Mouse (Mus musculus) T-cell, adult 66 days (primary cell): ENCODE data around the gene Ahrr. TPM values are rescaled to one million over a fixed set of nuclear protein-coding genes. Genes with fewer than 3 reads are reported as not detected.

ENCODE experiments used
- total RNA-seq, 2 experiments: library from RNA; stranded (reverse); gene quantifications; 3 replicates in 1 of 2; 4 replicates in 1 of 2; pipeline ENCODE4 v1.2.4; 2023

The Ahrr gene
- total RNA-seq, result 1 to 10 TPM in 1 of 2 experiments, not detected in 1; 2.7 TPM

GRCm38 (mm10) chr13:74292167-74292566 is at the start of gene Ahrr:
Gene Ahrr, minus strand, starts transcription at chr13:74292331.

GRCm38 (mm10) chr13:74317170-74317849 is 25.2 kb upstream of the Ahrr start, which contains the start of gene Pdcd6:
Gene Pdcd6, minus strand, starts transcription at chr13:74317580.

GRCm38 (mm10) chr13:74208317-74208985 is 83.7 kb downstream of the Ahrr start, which contains the start of gene Exoc3:
Gene Exoc3, minus strand, starts transcription at chr13:74208732.

Other genes with a start within 250 kb of the Ahrr start
- 1 to 10 TPM; 7.0 to 7.5 TPM for gene Cep72, start 230.0 kb downstream of the Ahrr start, total RNA-seq
- not detected for gene Slc9a3, start 170.9 kb downstream of the Ahrr start, total RNA-seq
- gene Exoc3, start 83.6 kb downstream of the Ahrr start, total RNA-seq, result 10 to 100 TPM; 51.2 to 52.2 TPM
- 100 to 1,000 TPM; 126 to 138 TPM for gene Pdcd6, start 25.2 kb upstream of the Ahrr start, total RNA-seq
- 100 to 1,000 TPM; 175 to 182 TPM for gene Sdha, start 57.9 kb upstream of the Ahrr start, total RNA-seq
- gene Ccdc127, start 58.0 kb upstream of the Ahrr start, total RNA-seq, result 10 to 100 TPM; 21.5 to 29.9 TPM
- not detected for gene Lrrc14b, start 71.7 kb upstream of the Ahrr start, total RNA-seq
- 1 to 10 TPM in 1 of 2 experiments, under 1 TPM in 1; 0.50 to 2.3 TPM for gene Zfp72, start 98.5 kb upstream of the Ahrr start, total RNA-seq
- gene Ftl1-ps1, start 107.4 kb upstream of the Ahrr start, total RNA-seq, result 100 to 1,000 TPM; 378 to 399 TPM
- 10 to 100 TPM; 10.3 to 10.5 TPM for gene Zfp825, start 201.7 kb upstream of the Ahrr start, total RNA-seq